Mouse (Mus musculus): ENCODE results near the gene Tubb4b. TPM values are rescaled to one million over a fixed set of nuclear protein-coding genes. Genes with fewer than 3 reads are reported as not detected.

The Tubb4b gene
- polyA plus RNA-seq, 1 experiment from 2014 or later, result 931 TPM

DNA sequence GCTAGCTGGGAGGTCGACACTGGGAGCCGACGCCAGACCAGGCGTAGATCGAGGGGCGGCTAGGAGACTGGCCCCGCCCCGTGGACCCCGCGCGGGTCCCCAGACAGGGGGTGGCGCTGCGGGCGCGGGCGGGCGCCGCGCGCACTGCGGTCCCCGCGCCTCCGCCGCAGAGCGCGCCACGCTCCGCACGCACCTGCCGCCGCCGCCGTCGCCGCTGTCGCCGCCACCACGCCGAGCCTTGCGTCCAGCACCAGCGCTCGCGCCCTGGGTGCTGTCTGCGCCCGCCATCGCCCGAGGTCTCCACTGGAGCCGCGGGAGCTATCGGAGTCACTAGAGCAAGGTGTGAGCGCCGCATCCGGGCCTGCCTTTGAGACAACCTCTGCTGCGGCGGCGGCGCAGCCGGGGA, 17.6 kb upstream of the Tubb4b start, which contains the start of the genes Rnf208 and Cysrt1:
Gene Rnf208 (plus strand): TSS at position 155 of the 406 bp plus-strand sequence.
Gene Cysrt1 (minus strand): TSS at position 352 of the 406 bp plus-strand sequence.
- peak within 1 kb of the TSS; percentile 53 for H3K9ac ChIP-seq

DNA sequence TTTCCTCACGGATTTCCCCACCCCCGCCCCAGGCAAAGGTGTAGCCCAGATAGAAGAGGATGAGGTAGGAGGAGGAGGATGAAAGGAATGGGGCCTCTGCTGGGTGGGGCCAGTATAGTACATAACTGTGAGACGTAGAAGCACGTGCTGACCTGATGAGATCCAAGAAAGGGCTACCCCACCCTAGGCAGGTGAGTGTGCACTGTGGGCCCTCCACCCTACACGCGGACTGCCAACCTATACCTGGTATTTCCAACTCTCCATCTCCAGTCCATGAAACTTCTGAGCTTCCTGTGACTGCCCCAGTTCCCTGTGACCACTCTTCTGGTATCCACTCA, 16.9 kb upstream of the Tubb4b start:
- H3K36me3 ChIP-seq, result peaks cover 14% of the 10 kb centered on the region
- no peak overlapping the region for H3K9ac ChIP-seq
- peak overlapping the region; percentile 84 for H3K4me2 ChIP-seq
- peaks cover 41% of the 10 kb centered on the region for H3K4me1 ChIP-seq
- ATAC-seq, result peak; percentile 11; the same call in 1 of the 2 replicates
- H3K27me3 ChIP-seq (replicated peaks), result peaks cover 34% of the 10 kb centered on the region
- H3K27ac ChIP-seq, result no peak overlapping the region
- H3K4me3 ChIP-seq, result peak overlapping the region; percentile 58
- no peaks in the 10 kb centered on the region for H3K9me3 ChIP-seq (replicated peaks)
- 14% methylated on average over 6 of the region's 6 CpGs for WGBS (ENCODE audit: insufficient replicate concordance)

More for the DNA sequence above, 17.6 kb upstream of the Tubb4b start, which contains the start of the genes Rnf208 and Cysrt1:
- no peak for ATAC-seq
- WGBS (ENCODE audit: insufficient replicate concordance), result under 1% methylated on average over 35 of the region's 59 CpGs
- H3K36me3 ChIP-seq, result peaks cover 21% of the 10 kb centered on the region
- H3K4me1 ChIP-seq, result peaks cover 36% of the 10 kb centered on the region
- peak within 1 kb of the TSS; percentile 58 for H3K4me3 ChIP-seq
- H3K27me3 ChIP-seq (replicated peaks), result peaks cover 30% of the 10 kb centered on the region
- H3K4me2 ChIP-seq, result peak within 1 kb of the TSS; percentile 84
- H3K9me3 ChIP-seq (replicated peaks), result no peaks in the 10 kb centered on the region
- H3K27ac ChIP-seq, result no peak within 1 kb of the TSS

GRCm38 (mm10) chr2:25240723-25241437, 16.4 kb upstream of the Tubb4b start:
- peak overlapping the region; percentile 45; the same call in 1 of the 2 replicates for H3K27ac ChIP-seq

GRCm38 (mm10) chr2:25240310-25240709, 15.8 kb upstream of the Tubb4b start:
- Histone ChIP-seq H3K9ac (0 out of 2 replicates have a peak overlapping the region, but pooled peaks have one; percentile 28), H3K27ac (no peak overlapping the region), H3K4me3 (peak overlapping the region; percentile 58), H3K4me1 (peaks cover 50% of the 10 kb centered on the region), H3K4me2 (peak overlapping the region; percentile 84), H3K27me3 (replicated peaks) (peaks cover 44% of the 10 kb centered on the region), H3K36me3 (peaks cover 3% of the 10 kb centered on the region; the same call in 1 of the 2 replicates), H3K9me3 (replicated peaks) (no peaks in the 10 kb centered on the region)
- WGBS (ENCODE audit: insufficient replicate concordance), result 49% methylated on average over 8 of the region's 8 CpGs
- no peak for ATAC-seq

More at GRCm38 (mm10) chr2:25240723-25241437, 16.4 kb upstream of the Tubb4b start:
- Histone ChIP-seq H3K4me3 (peak overlapping the region; percentile 58), H3K9me3 (replicated peaks) (no peaks in the 10 kb centered on the region), H3K27me3 (replicated peaks) (peaks cover 38% of the 10 kb centered on the region), H3K4me1 (peaks cover 46% of the 10 kb centered on the region), H3K9ac (peak overlapping the region; percentile 28; the same call in 1 of the 2 replicates), H3K4me2 (peak overlapping the region; percentile 84), H3K36me3 (peaks cover 9% of the 10 kb centered on the region)
- ATAC-seq, result peak; percentile 76
- WGBS (ENCODE audit: insufficient replicate concordance), result under 1% methylated on average over 29 of the region's 29 CpGs

GRCm38 (mm10) chr2:25239766-25240165, 15.3 kb upstream of the Tubb4b start:
- Histone ChIP-seq H3K4me1 (peaks cover 50% of the 10 kb centered on the region), H3K27me3 (replicated peaks) (peaks cover 48% of the 10 kb centered on the region), H3K4me3 (no peak overlapping the region), H3K36me3 (no peaks in the 10 kb centered on the region), H3K9me3 (replicated peaks) (no peaks in the 10 kb centered on the region), H3K9ac (no peak overlapping the region), H3K4me2 (no peak overlapping the region), H3K27ac (no peak overlapping the region)
- no peak for ATAC-seq
- WGBS (ENCODE audit: insufficient replicate concordance), result 76% methylated on average over 3 of the region's 3 CpGs

- Histone ChIP-seq H3K36me3 (no peaks in the 10 kb centered on the region), H3K4me3 (no peak overlapping the region), H3K27me3 (replicated peaks) (peaks cover 45% of the 10 kb centered on the region), H3K4me1 (peaks cover 65% of the 10 kb centered on the region), H3K27ac (no peak overlapping the region), H3K9ac (no peak overlapping the region), H3K9me3 (replicated peaks) (no peaks in the 10 kb centered on the region), H3K4me2 (no peak overlapping the region)
- no peak for ATAC-seq
These were observed 13.6 kb upstream of the Tubb4b start for GRCm38 (mm10) chr2:25238106-25238505.

- no peaks in the 10 kb centered on the region for H3K36me3 ChIP-seq
- peaks cover 60% of the 10 kb centered on the region for H3K4me1 ChIP-seq
- no peak overlapping the region for H3K4me2 ChIP-seq
- H3K9me3 ChIP-seq (replicated peaks), result no peaks in the 10 kb centered on the region
- H3K9ac ChIP-seq, result no peak overlapping the region
- no peak for ATAC-seq
- WGBS (ENCODE audit: insufficient replicate concordance), result 55% methylated on average over 4 of the region's 4 CpGs
- no peak overlapping the region for H3K27ac ChIP-seq
- no peak overlapping the region for H3K4me3 ChIP-seq
- H3K27me3 ChIP-seq (replicated peaks), result peaks cover 39% of the 10 kb centered on the region
These were observed 13.0 kb upstream of the Tubb4b start for GRCm38 (mm10) chr2:25237522-25237921.

GRCm38 (mm10) chr2:25236614-25237013, 12.1 kb upstream of the Tubb4b start, which contains the start of gene Rnf224:
Gene Rnf224, minus strand, starts transcription at chr2:25236787.
- WGBS (ENCODE audit: insufficient replicate concordance), result 16% methylated on average over 8 of the region's 8 CpGs
- Histone ChIP-seq H3K4me1 (peaks cover 51% of the 10 kb centered on the region), H3K4me2 (peak within 1 kb of the TSS; percentile 9; the same call in 1 of the 2 replicates), H3K27me3 (replicated peaks) (peaks cover 32% of the 10 kb centered on the region), H3K36me3 (no peaks in the 10 kb centered on the region), H3K27ac (no peak within 1 kb of the TSS), H3K9ac (no peak within 1 kb of the TSS), H3K4me3 (no peak within 1 kb of the TSS), H3K9me3 (replicated peaks) (no peaks in the 10 kb centered on the region)
- no peak for ATAC-seq

- 53% methylated on average over 5 of the region's 5 CpGs for WGBS (ENCODE audit: insufficient replicate concordance)
- Histone ChIP-seq H3K4me3 (no peak overlapping the region), H3K36me3 (no peaks in the 10 kb centered on the region), H3K4me2 (no peak overlapping the region), H3K27ac (no peak overlapping the region), H3K9ac (no peak overlapping the region), H3K4me1 (peaks cover 31% of the 10 kb centered on the region), H3K27me3 (replicated peaks) (peaks cover 37% of the 10 kb centered on the region), H3K9me3 (replicated peaks) (no peaks in the 10 kb centered on the region)
- no peak for ATAC-seq
These were observed 10.2 kb upstream of the Tubb4b start for GRCm38 (mm10) chr2:25234551-25235220.

DNA sequence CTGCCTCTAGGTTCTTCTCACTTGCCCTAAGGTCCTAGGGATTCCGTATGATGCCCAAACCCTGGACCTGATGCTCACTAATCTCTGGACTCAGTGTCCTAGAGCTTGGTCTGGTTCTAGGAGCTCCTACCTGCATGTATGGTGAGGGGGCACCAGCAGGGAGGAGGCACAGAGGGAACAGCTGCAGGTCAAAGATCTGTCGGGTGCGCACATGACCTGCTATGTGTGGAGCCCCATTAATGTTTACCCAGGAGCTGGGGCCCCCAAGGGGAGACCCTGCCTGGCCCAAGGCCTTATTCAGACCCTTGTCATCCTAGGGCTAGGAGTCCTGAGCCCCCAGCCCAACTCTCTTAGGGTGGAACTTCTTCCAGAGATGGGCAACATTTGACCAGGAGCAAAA, 9.5 kb upstream of the Tubb4b start, which contains the start of gene Slc34a3:
Gene Slc34a3 (minus strand): TSS at position 315 of the 400 bp plus-strand sequence.
- Histone ChIP-seq H3K4me3 (no peak within 1 kb of the TSS), H3K27ac (no peak within 1 kb of the TSS), H3K4me2 (no peak within 1 kb of the TSS), H3K27me3 (replicated peaks) (peaks cover 37% of the 10 kb centered on the region), H3K9ac (no peak within 1 kb of the TSS), H3K4me1 (peaks cover 31% of the 10 kb centered on the region), H3K9me3 (replicated peaks) (no peaks in the 10 kb centered on the region), H3K36me3 (no peaks in the 10 kb centered on the region)
- 59% methylated on average over 3 of the region's 3 CpGs for WGBS (ENCODE audit: insufficient replicate concordance)
- ATAC-seq, result no peak

DNA sequence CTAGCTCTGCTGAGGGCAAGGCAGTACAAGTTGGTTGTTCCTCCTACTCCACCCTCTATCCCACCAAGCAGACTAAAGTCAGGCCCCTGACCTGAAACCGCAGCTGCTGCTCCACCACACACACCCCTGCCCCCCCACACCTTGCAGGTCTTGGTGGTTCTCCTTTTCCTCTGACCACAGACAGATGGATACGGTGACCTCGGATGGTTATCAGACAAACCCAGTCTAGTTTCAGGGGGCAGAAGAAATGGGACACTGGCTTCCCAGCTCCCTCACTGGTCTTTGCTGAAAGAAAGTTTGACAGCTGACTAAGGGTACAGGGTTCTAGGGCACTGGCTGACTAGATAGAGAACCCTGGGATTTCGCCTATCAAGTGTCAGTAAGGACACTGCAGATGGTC, 8.9 kb upstream of the Tubb4b start:
- H3K4me3 ChIP-seq, result no peak overlapping the region
- peaks cover 38% of the 10 kb centered on the region for H3K4me1 ChIP-seq
- H3K27ac ChIP-seq, result no peak overlapping the region
- H3K9ac ChIP-seq, result no peak overlapping the region
- 14% methylated on average over 4 of the region's 4 CpGs for WGBS (ENCODE audit: insufficient replicate concordance)
- no peaks in the 10 kb centered on the region for H3K36me3 ChIP-seq
- no peak overlapping the region for H3K4me2 ChIP-seq
- no peak for ATAC-seq
- H3K9me3 ChIP-seq (replicated peaks), result no peaks in the 10 kb centered on the region
- peaks cover 37% of the 10 kb centered on the region for H3K27me3 ChIP-seq (replicated peaks)

DNA sequence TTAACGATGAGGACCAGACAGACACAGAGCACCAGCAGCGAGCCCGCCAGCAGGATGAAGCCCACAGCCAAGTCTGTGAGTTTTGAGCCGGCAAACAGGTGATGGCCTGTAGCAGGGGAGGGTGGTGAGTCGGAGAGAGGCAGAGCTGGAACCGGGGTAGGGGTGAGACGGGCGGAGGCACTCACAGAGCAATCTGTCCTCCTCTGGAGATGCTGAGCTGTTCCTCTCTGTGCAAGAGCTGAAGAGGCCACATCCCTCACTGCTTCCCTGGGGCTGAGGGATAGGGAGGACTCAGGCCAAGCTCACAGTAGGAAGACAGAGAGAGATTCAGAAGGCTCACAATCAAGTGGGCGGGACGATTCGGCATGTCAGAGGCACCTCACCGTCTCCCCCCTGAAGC, 6.5 kb upstream of the Tubb4b start:
- no peaks in the 10 kb centered on the region for H3K36me3 ChIP-seq
- no peak for ATAC-seq
- WGBS (ENCODE audit: insufficient replicate concordance), result 55% methylated on average over 12 of the region's 12 CpGs
- peaks cover 41% of the 10 kb centered on the region for H3K4me1 ChIP-seq
- H3K9me3 ChIP-seq (replicated peaks), result no peaks in the 10 kb centered on the region
- H3K4me3 ChIP-seq, result no peak overlapping the region
- no peak overlapping the region for H3K9ac ChIP-seq
- no peak overlapping the region for H3K4me2 ChIP-seq
- peaks cover 31% of the 10 kb centered on the region for H3K27me3 ChIP-seq (replicated peaks)
- H3K27ac ChIP-seq, result no peak overlapping the region
